Mouse (Mus musculus) liver, adult 2 months (tissue): Measurements from ENCODE around the gene Rps6kb2. TPM values are rescaled to one million over a fixed set of nuclear protein-coding genes. Genes with fewer than 3 reads are reported as not detected.

Experiments
- DNase-seq: peaks from one replicate; pipeline ENCODE4 v3.0.0-alpha.2; 2011; ENCODE audit warnings: low read depth, low spot score; ENCODE audit errors: extremely low read depth
- H3K27ac ChIP-seq: fragments of 200-500 bp; replicated peaks from 2 replicates; pipeline ENCODE4 v1.5.1; 2012; ENCODE audit warnings: low read depth, mild to moderate bottlenecking, control low read depth, inconsistent platforms, low read length; ENCODE audit not compliant: insufficient read depth
- H3K27me3 ChIP-seq: fragments of 200-500 bp; 2 replicates; pipeline ENCODE4 v1.6.1; 2012; ENCODE audit warnings: mild to moderate bottlenecking, moderate library complexity, low read length, inconsistent platforms; ENCODE audit not compliant: control insufficient read depth, insufficient read depth
- H3K36me3 ChIP-seq: fragments of 200-500 bp; 2 replicates; pipeline ENCODE4 v1.6.1; 2012; ENCODE audit warnings: low read length, inconsistent platforms; ENCODE audit not compliant: control insufficient read depth, insufficient read depth
- H3K4me1 ChIP-seq: fragments of 200-500 bp; 2 replicates; pipeline ENCODE4 v1.6.1; 2011; ENCODE audit warnings: low read length; ENCODE audit not compliant: control insufficient read depth, insufficient read depth
- H3K4me3 ChIP-seq: fragments of 200-500 bp; 2 replicates; pipeline ENCODE4 v1.5.1; 2011; ENCODE audit warnings: low read depth, mild to moderate bottlenecking, control low read depth, low read length, moderate library complexity; ENCODE audit not compliant: insufficient read depth
- H3K79me2 ChIP-seq: fragments of 200-500 bp; 2 replicates; pipeline ENCODE4 v1.6.1; 2012; ENCODE audit warnings: inconsistent platforms, mild to moderate bottlenecking, low read length, moderate library complexity; ENCODE audit not compliant: control insufficient read depth, insufficient read depth
- H3K9ac ChIP-seq: fragments of 200-500 bp; 2 replicates; pipeline ENCODE4 v1.6.1; 2012; ENCODE audit warnings: low read depth, mild to moderate bottlenecking, control low read depth, inconsistent platforms, low read length
- CTCF ChIP-seq: fragments of 200-500 bp; IDR thresholded peaks from 2 replicates; pipeline ENCODE4 v1.5.1; 2011; ENCODE audit warnings: low read depth, low read length, control low read depth
- POLR2A ChIP-seq: fragments of 200-500 bp; IDR thresholded peaks from 2 replicates; pipeline ENCODE4 v1.6.1; 2011; ENCODE audit warnings: low read length, control low read depth; ENCODE audit not compliant: insufficient read depth; ENCODE audit errors: extremely low read depth
- WGBS: fragments of 180-500 bp; shearing (Covaris S2); methylation state at CpG from one replicate; pipeline ENCODE4 v1.1.7; 2018; 5-methylcytosine and 5-hydroxymethylcytosine counted together
- polyA plus RNA-seq: library from polyadenylated mRNA; depleted of rRNA; stranded (reverse); fragments of >200 nt; gene quantifications from 2 replicates; pipeline ENCODE4 v1.2.3, GENCODE M21; 2012
- total RNA-seq: library from RNA; depleted of rRNA; stranded (reverse); fragments of >200 nt; gene quantifications from 2 replicates; pipeline ENCODE4 v1.2.3, GENCODE M21; 2014

The Rps6kb2 gene
- total and polyA plus RNA-seq, 2 experiments: 7.2 to 31.6 TPM

DNA sequence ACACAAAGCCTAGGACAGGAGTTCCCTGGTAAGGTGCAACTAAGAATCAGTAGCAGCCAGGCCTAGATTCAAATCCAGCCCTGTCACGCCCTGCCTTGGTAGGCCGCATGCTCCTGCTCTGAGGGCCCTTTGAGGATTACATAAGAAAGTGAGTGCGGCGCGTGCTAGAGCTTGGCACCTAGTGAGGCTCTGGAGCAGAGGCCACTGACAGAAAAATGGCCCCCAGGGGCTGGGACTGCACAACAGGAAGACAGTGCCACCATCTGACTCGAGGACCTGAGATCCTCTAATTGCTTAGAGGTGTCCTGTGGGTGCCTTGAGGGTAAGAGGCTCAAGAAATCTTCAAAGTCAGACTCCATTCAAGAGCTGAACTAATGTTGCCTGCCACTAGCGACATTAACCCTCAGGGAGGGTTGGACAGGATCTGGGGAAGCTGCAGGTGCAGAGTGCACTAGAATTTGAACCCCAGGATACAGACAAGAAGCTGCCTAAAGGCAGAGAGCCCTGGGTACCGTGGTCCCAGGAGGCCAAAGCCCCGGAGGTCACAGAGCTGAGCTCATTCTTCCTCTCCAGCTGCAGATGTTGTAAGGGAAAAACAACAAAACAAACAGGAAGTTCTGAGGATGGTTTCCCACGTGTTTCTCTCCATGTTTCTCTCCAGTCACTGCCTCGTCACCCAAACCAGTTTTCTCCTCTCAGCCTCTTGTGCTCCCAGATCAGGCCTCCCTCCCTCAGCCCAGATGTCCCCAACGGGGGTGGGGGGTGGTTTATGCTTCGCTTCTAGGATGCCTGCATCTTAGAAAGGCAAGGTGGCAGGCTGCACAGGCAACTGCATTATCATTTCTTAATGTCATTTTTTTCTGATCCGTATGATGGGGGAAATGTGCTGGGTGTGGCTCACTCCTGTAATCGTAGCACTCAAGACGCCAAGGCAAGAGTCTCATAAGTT is 18.3 kb downstream of the Rps6kb2 start:
- Histone ChIP-seq H3K27ac (peak overlapping the region; percentile 21; the same call in 1 of the 2 replicates), H3K36me3 (no peaks in the 10 kb centered on the region), H3K9ac (no peak overlapping the region), H3K4me3 (no peak overlapping the region), H3K4me1 (peaks cover 12% of the 10 kb centered on the region), H3K79me2 (peaks cover 10% of the 10 kb centered on the region; the same call in 1 of the 2 replicates), H3K27me3 (no peaks in the 10 kb centered on the region)
- no peak for TF ChIP-seq CTCF
- no peak for TF ChIP-seq POLR2A
- 85% methylated on average over 16 of the region's 16 CpGs for WGBS
- no peak for DNase-seq

DNA sequence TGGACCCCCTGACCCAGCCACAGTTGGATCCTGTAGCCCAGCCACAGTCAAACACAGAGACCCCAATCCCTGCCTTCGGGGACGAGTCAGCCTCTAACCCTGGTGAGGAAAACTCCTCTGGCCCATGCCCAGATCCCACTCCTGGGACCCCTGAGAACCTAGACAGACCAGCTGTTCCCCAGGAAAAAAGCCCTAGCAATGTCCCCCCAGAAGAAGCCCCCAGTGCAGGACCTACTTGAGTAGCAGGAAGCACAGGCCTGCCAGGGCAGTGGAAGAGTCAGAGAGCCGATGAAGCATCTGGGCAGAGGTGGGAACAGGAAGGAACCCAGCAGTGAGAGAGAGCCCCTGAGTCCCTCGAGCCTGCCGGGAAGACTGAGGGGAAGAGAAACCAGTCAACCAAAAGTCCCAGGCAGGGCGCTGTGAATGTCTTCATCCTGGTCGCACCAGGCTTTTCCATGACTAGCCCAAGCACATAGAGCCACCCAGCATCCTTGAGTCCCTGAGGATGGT is 19.3 kb downstream of the Rps6kb2 start, which contains the start of gene Cabp4:
Gene Cabp4 (minus strand): TSS at position 275 of the 510 bp plus-strand sequence.
- WGBS: 84% methylated on average over 7 of the region's 7 CpGs
- H3K27me3 ChIP-seq: no peaks in the 10 kb centered on the region
- H3K79me2 ChIP-seq: peaks cover 3% of the 10 kb centered on the region; the same call in 1 of the 2 replicates
- H3K4me1 ChIP-seq: peaks cover 3% of the 10 kb centered on the region
- no peak for DNase-seq
- H3K4me3 ChIP-seq: no peak within 1 kb of the TSS
- no peak for TF ChIP-seq CTCF
- TF ChIP-seq POLR2A: no peak
- H3K36me3 ChIP-seq: no peaks in the 10 kb centered on the region
- no peak within 1 kb of the TSS for H3K9ac ChIP-seq
- peak within 1 kb of the TSS; percentile 9; the same call in 1 of the 2 replicates for H3K27ac ChIP-seq

DNA sequence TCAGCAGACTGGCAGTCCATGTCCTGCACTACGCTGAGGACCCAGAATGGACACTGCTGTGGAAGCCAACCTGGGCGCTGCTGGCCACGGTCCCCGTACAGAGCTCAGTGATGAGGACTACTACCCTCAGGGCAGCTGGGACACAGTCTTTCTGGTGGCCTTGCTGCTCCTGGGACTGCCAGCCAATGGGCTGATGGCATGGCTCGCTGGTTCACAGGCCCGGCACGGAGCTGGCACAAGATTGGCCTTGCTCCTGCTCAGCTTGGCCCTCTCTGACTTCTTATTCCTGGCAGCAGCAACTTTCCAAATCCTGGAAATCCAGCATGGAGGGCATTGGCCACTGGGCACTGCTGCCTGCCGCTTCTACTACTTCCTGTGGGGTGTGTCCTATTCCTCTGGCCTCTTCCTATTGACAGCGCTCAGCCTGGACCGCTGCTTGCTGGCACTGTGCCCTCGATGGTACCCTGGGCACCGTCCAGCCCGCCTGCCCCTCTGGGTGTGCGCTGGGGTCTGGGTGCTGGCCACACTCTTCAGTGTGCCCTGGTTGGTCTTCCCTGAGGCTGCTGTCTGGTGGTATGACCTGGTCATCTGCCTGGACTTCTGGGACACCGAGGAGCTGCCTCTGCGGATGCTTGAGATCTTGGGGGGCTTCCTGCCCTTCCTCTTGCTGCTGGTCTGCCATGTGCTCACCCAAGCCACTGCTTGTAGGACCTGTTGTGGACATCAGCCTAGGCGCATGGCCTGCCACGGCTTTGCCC is 20.6 kb downstream of the Rps6kb2 start:
- WGBS: 95% methylated on average over 18 of the region's 18 CpGs
- H3K79me2 ChIP-seq: no peaks in the 10 kb centered on the region
- no peaks in the 10 kb centered on the region for H3K36me3 ChIP-seq
- H3K27ac ChIP-seq: no peak overlapping the region
- H3K9ac ChIP-seq: no peak overlapping the region
- peak; percentile 40 for DNase-seq
- no peaks in the 10 kb centered on the region for H3K27me3 ChIP-seq
- H3K4me3 ChIP-seq: no peak overlapping the region
- TF ChIP-seq CTCF (no peak), POLR2A (no peak)
- H3K4me1 ChIP-seq: peaks cover 3% of the 10 kb centered on the region

DNA sequence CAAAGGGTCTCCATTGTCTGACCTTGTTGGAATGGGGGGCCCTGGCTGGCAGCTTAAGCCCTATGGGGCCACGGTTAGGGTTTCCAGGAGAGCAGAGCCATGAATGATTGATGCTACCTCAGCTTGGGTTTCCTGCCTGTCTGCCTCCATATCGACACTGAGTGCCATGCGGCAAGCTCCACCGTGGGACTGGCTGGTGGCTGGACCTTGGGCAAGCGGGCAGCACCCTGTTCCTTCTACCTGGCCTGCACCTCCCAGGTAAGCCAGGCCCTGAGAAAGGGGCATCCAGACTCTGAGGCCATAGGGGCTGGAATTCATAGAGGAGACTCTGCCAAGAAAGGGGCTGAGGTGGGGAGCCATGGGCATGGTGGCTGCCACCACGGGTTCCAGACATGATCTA is 23.0 kb downstream of the Rps6kb2 start:
- DNase-seq: no peak
- Histone ChIP-seq H3K9ac (no peak overlapping the region), H3K4me3 (no peak overlapping the region), H3K36me3 (no peaks in the 10 kb centered on the region), H3K4me1 (peaks cover under 1% of the 10 kb centered on the region; the same call in 1 of the 2 replicates), H3K27me3 (no peaks in the 10 kb centered on the region), H3K27ac (no peak overlapping the region), H3K79me2 (no peaks in the 10 kb centered on the region)
- TF ChIP-seq CTCF (no peak), POLR2A (no peak)
- 91% methylated on average over 6 of the region's 6 CpGs for WGBS

DNA sequence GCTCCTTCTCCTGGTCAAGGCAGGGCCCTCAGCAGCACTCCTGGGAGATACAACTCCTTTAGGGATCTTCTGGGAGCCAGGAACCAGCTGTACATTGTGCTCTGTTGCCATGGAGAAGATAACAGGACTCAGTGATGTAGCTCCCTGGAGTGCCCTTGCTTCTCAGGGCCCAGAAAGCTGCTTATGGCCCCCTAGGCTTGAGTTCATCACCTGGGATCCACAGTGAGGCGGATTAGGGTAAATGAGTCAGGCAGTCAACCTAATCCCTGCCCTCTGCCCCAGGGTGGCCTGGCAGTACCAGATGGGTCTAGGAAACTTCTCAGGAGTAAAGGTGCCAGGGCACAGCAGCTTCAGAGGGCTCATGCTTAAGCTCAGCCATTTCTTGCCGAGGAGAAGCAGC is 23.7 kb downstream of the Rps6kb2 start, which contains the start of gene Gpr152:
Gene Gpr152 (plus strand): TSS at position 342 of the 400 bp plus-strand sequence.
- TF ChIP-seq POLR2A: no peak
- TF ChIP-seq CTCF: no peak
- Histone ChIP-seq H3K36me3 (no peaks in the 10 kb centered on the region), H3K9ac (no peak within 1 kb of the TSS), H3K4me1 (peaks cover 5% of the 10 kb centered on the region; the same call in 1 of the 2 replicates), H3K4me3 (no peak within 1 kb of the TSS), H3K79me2 (no peaks in the 10 kb centered on the region), H3K27me3 (no peaks in the 10 kb centered on the region), H3K27ac (no peak within 1 kb of the TSS)
- no peak for DNase-seq
- WGBS: 91% methylated on average over 2 of the region's 2 CpGs
